Mouse (Mus musculus) small intestine, adult 2 months (tissue): Measurements from ENCODE around the gene Slc25a15. TPM values are rescaled to one million over a fixed set of nuclear protein-coding genes. Genes with fewer than 3 reads are reported as not detected.
A peak's percentile ranks its signal among the peaks of the same experiment; 100 is the strongest.

Experiments used
- H3K27ac ChIP-seq: fragments of 200-500 bp; 2 replicates; pipeline ENCODE4 v1.5.1; 2012; ENCODE audit warnings: low read depth, low read length, control low read depth, inconsistent platforms; ENCODE audit not compliant: insufficient read depth
- H3K27me3 ChIP-seq: fragments of 200-500 bp; 2 replicates; pipeline ENCODE4 v1.6.1; 2012; ENCODE audit warnings: mild to moderate bottlenecking, moderate library complexity, low read length, inconsistent platforms; ENCODE audit not compliant: control insufficient read depth, insufficient read depth
- H3K36me3 ChIP-seq: fragments of 200-500 bp; 2 replicates; pipeline ENCODE4 v1.6.1; 2012; ENCODE audit warnings: mild to moderate bottlenecking, low read length, control low read depth, inconsistent platforms; ENCODE audit not compliant: control insufficient read depth, insufficient read depth
- H3K4me1 ChIP-seq: fragments of 200-500 bp; 2 replicates; pipeline ENCODE4 v1.6.1; 2012; ENCODE audit warnings: low read length, inconsistent platforms, mixed read lengths; ENCODE audit not compliant: control insufficient read depth, insufficient read depth, insufficient read length
- H3K4me3 ChIP-seq: fragments of 200-500 bp; 2 replicates; pipeline ENCODE4 v1.5.1; 2012; ENCODE audit warnings: low read depth, mild to moderate bottlenecking, control low read depth, inconsistent platforms, low read length, moderate library complexity
- CTCF ChIP-seq: fragments of 200-500 bp; IDR thresholded peaks from 2 replicates; pipeline ENCODE4 v1.5.1; 2012; ENCODE audit warnings: low read depth, mild to moderate bottlenecking, control low read depth, inconsistent platforms, low read length, moderate library complexity, mixed read lengths; ENCODE audit not compliant: insufficient replicate concordance, insufficient read length; ENCODE audit errors: extremely low read depth
- POLR2A ChIP-seq: fragments of 200-500 bp; IDR thresholded peaks from 2 replicates; pipeline ENCODE4 v1.6.1; 2012; ENCODE audit warnings: low read depth, mild to moderate bottlenecking, control low read depth, inconsistent platforms, low read length, moderate library complexity
- WGBS: fragments of 180-500 bp; shearing (Covaris S2); methylation state at CpG from one replicate; pipeline ENCODE4 v1.1.7; 2018; 5-methylcytosine and 5-hydroxymethylcytosine counted together
- polyA plus RNA-seq: library from polyadenylated mRNA; depleted of rRNA; stranded (reverse); fragments of >200 nt; gene quantifications from 2 replicates; pipeline ENCODE4 v1.2.3, GENCODE M21; 2012; rRNA removed

Slc25a15 gene
- polyA plus RNA-seq, 1 experiment = 52.2 TPM

DNA sequence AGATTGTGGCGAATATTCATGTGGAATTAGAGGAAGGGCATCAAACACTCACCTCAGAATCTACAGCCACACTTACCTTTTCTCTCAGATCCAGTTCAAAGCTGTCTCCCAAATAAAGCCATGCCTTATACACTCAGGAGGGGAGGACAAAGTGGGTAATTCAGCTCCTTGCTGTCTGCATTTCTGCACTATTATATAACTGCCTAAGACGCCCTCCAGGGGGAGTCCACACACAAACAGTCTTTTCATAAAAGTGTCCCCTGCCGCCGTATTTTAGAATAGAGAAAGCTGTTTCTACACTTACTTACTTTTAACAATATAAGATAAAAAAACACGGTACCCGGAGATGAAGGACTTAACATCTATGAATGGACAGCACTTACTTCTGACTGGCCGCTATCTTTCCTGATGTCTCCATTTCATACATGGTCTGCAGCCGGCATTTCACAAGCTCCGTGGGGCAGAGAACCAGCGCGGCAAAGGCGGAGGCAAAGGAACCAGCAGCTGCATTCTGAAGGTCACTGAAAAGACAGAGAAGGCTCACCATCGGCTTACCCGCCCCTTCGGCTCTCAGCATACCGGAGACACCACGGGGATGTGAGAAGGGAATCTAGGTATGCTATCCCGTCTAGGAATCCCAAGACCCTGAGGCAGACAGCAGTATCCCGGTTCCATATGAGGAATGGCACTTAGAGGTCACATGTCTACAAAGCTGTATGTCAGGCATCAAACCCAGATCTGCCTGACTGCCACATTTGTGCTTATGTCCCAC, 15.4 kb downstream of the Slc25a15 start:
- no peaks in the 10 kb centered on the region for H3K27me3 ChIP-seq
- no peak overlapping the region for H3K27ac ChIP-seq
- no peak overlapping the region for H3K4me3 ChIP-seq
- H3K36me3 ChIP-seq = peaks cover 83% of the 10 kb centered on the region
- no peak for TF ChIP-seq CTCF
- no peak for TF ChIP-seq POLR2A
- H3K4me1 ChIP-seq = no peaks in the 10 kb centered on the region
- 88% methylated on average over 19 of the region's 19 CpGs for WGBS

DNA sequence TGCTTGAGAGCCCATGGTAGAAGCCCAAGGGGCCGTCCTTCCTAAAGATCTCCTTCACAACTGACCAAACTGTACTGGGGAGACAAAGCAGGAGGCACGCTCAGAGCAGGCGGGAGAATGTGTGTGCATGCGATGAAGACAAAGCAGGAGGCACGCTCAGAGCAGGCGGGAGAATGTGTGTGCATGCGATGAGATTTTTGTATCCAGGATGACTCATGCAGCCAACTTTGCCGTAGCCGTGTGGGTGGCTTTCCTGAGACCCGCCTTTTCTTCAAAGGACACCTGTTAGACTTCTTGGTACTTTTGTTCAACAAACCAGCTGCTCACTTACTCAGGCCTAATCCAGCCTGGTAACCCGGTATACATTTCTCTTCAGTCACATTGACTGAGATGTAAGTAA, 17.5 kb downstream of the Slc25a15 start:
- 86% methylated on average over 11 of the region's 11 CpGs for WGBS
- no peaks in the 10 kb centered on the region for H3K4me1 ChIP-seq
- no peak overlapping the region for H3K4me3 ChIP-seq
- peaks cover 85% of the 10 kb centered on the region for H3K36me3 ChIP-seq
- no peak overlapping the region for H3K27ac ChIP-seq
- TF ChIP-seq POLR2A (no peak), CTCF (no peak)
- H3K27me3 ChIP-seq = no peaks in the 10 kb centered on the region

GRCm38 (mm10) chr8:22376903-22377302, 21.5 kb downstream of the Slc25a15 start:
- Histone ChIP-seq H3K36me3 (peaks cover 76% of the 10 kb centered on the region), H3K4me3 (no peak overlapping the region), H3K27me3 (no peaks in the 10 kb centered on the region), H3K4me1 (no peaks in the 10 kb centered on the region), H3K27ac (no peak overlapping the region)
- peak; percentile 56; the same call in 1 of the 2 replicates for TF ChIP-seq CTCF
- no peak for TF ChIP-seq POLR2A
- WGBS = 65% methylated on average over 5 of the region's 5 CpGs

GRCm38 (mm10) chr8:22376311-22376710, 22.1 kb downstream of the Slc25a15 start:
- no peak overlapping the region for H3K27ac ChIP-seq
- H3K27me3 ChIP-seq = no peaks in the 10 kb centered on the region
- H3K36me3 ChIP-seq = peaks cover 74% of the 10 kb centered on the region
- no peaks in the 10 kb centered on the region for H3K4me1 ChIP-seq
- TF ChIP-seq POLR2A (no peak), CTCF (no peak)
- 95% methylated on average over 5 of the region's 5 CpGs for WGBS
- H3K4me3 ChIP-seq = no peak overlapping the region

GRCm38 (mm10) chr8:22359882-22360281, 38.5 kb downstream of the Slc25a15 start:
- peaks cover 13% of the 10 kb centered on the region; the same call in 1 of the 2 replicates for H3K4me1 ChIP-seq
- no peaks in the 10 kb centered on the region for H3K36me3 ChIP-seq
- TF ChIP-seq POLR2A = no peak
- no peak for TF ChIP-seq CTCF
- WGBS = 32% methylated on average over 6 of the region's 6 CpGs
- H3K27ac ChIP-seq = peak overlapping the region; percentile 98
- H3K27me3 ChIP-seq = no peaks in the 10 kb centered on the region
- H3K4me3 ChIP-seq = no peak overlapping the region

GRCm38 (mm10) chr8:22359359-22359758, 39.0 kb downstream of the Slc25a15 start:
- Histone ChIP-seq H3K36me3 (no peaks in the 10 kb centered on the region), H3K27ac (peak overlapping the region; percentile 98), H3K4me3 (no peak overlapping the region), H3K4me1 (peaks cover 13% of the 10 kb centered on the region; the same call in 1 of the 2 replicates), H3K27me3 (no peaks in the 10 kb centered on the region)
- TF ChIP-seq CTCF (no peak), POLR2A (no peak)
- WGBS = 32% methylated on average over 6 of the region's 6 CpGs

- H3K27me3 ChIP-seq = no peaks in the 10 kb centered on the region
- no peaks in the 10 kb centered on the region for H3K36me3 ChIP-seq
- no peak overlapping the region for H3K4me3 ChIP-seq
- no peak overlapping the region for H3K27ac ChIP-seq
- TF ChIP-seq CTCF (no peak), POLR2A (no peak)
- WGBS = 73% methylated on average over 13 of the region's 13 CpGs
- H3K4me1 ChIP-seq = peaks cover 4% of the 10 kb centered on the region; the same call in 1 of the 2 replicates
Observed at GRCm38 (mm10) chr8:22335426-22335825, 63.0 kb downstream of the Slc25a15 start.

Other genes with a start within 250 kb of the Slc25a15 start
- gene Nek3, start 232.2 kb downstream of the Slc25a15 start, polyA plus RNA-seq = 1.6 and 3.2 TPM in 2 replicates
- 1.0 and 2.1 TPM in 2 replicates for gene Ckap2, start 212.8 kb downstream of the Slc25a15 start, polyA plus RNA-seq
- gene Vps36, start 205.8 kb downstream of the Slc25a15 start, polyA plus RNA-seq = 3.0 and 6.5 TPM in 2 replicates
- 0.56 and 0.90 TPM in 2 replicates for gene Thsd1, start 171.3 kb downstream of the Slc25a15 start, polyA plus RNA-seq
- gene Tpte, start 115.2 kb downstream of the Slc25a15 start, polyA plus RNA-seq = not detected in 2 replicates
- 1.4 and 2.5 TPM in 2 replicates for gene Mrps31, start 12.8 kb upstream of the Slc25a15 start, polyA plus RNA-seq